Mouse (Mus musculus) liver, adult 2 months (tissue): ENCODE results near the gene Ndufc2.

Experiments
- CTCF ChIP-seq: fragments of 200-500 bp; IDR thresholded peaks from 2 replicates; pipeline ENCODE4 v1.5.1; 2011; ENCODE audit warnings: low read depth, low read length, control low read depth
- POLR2A ChIP-seq: fragments of 200-500 bp; IDR thresholded peaks from 2 replicates; pipeline ENCODE4 v1.6.1; 2011; ENCODE audit warnings: low read length, control low read depth; ENCODE audit not compliant: insufficient read depth; ENCODE audit errors: extremely low read depth

DNA sequence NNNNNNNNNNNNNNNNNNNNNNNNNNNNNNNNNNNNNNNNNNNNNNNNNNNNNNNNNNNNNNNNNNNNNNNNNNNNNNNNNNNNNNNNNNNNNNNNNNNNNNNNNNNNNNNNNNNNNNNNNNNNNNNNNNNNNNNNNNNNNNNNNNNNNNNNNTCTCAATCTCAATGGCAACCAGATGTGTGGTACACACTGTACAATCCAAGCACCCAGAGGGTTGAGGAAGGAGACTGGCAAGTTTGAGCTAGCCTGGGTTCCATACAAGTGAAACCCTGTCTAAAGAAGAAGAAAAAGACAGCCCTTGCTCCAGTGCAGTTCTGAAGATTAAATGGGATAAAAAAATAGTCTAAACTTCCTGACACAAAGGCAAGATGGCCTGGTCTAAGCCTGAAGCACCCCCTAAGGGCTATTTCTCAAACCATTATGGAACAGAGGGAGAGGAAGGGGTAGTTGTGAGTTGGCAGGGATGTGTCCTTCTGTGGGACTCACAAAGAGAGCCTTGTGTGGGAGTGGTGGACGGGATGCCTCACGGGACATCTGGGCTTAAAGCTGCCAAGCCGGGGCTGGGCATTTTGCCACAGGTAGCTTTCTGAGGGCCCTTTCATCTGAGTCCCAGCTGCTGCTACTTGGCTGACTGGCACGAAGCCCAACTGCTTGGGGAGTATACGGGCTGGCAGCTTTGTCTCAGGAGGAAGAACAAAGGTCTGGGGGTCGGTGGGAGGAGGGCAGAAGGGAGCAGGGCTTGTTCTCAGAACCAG, 46.5 kb downstream of the Ndufc2 start:
- TF ChIP-seq CTCF = no peak
- TF ChIP-seq POLR2A = no peak
